Mouse (Mus musculus): Measurements from ENCODE around the gene Ogfod2. TPM values are rescaled to one million over a fixed set of nuclear protein-coding genes. Genes with fewer than 3 reads are reported as not detected.

The Ogfod2 gene
- polyA plus RNA-seq, 1 experiment = 15.2 TPM

GRCm38 (mm10) chr5:124084588-124085173 is 27.4 kb upstream of the Ogfod2 start:
- TF ChIP-seq POLR2A (IDR thresholded peaks at IDR 0.05; ENCODE audit: insufficient read length, low read depth) = no peak
- TF ChIP-seq REST (IDR thresholded peaks at IDR 0.05; ENCODE audit: insufficient read depth, insufficient read length) = no peak
- no peak for TF ChIP-seq MAX (IDR thresholded peaks at IDR 0.05; ENCODE audit: low read depth)
- no peak for TF ChIP-seq SRF (IDR thresholded peaks at IDR 0.05; ENCODE audit: control insufficient read depth, insufficient read length, low read depth)
- TF ChIP-seq E2F4 (IDR thresholded peaks at IDR 0.05; ENCODE audit: insufficient read depth) = no peak
- TF ChIP-seq MYOD1 (IDR thresholded peaks at IDR 0.05; ENCODE audit: control insufficient read depth in 1 of 3, insufficient read length in 2 of 3, low read depth in 2 of 3) = no peak
- no peak for TF ChIP-seq POLR2AphosphoS2 (IDR thresholded peaks at IDR 0.05; ENCODE audit: insufficient read length, low read depth)
- no peak for TF ChIP-seq CEBPB (IDR thresholded peaks at IDR 0.05; ENCODE audit: insufficient read depth, poor library complexity, severe bottlenecking)
- TF ChIP-seq MYOG (IDR thresholded peaks at IDR 0.05; ENCODE audit: control insufficient read depth in 1 of 3, insufficient read depth in 1 of 3, insufficient read length in 2 of 3, low read depth in 2 of 3) = no peak
- TF ChIP-seq TCF3 (IDR thresholded peaks at IDR 0.05; ENCODE audit: insufficient read length, low read depth) = no peak
- TF ChIP-seq USF1 (IDR thresholded peaks at IDR 0.05; ENCODE audit: low read depth) = no peak
- TF ChIP-seq TCF12 (IDR thresholded peaks at IDR 0.05; ENCODE audit: insufficient read depth, poor library complexity, severe bottlenecking) = no peak
- H3K4me2 ChIP-seq (ENCODE audit: low read depth) = no peak overlapping the region
- no peaks in the 10 kb centered on the region for H3K36me3 ChIP-seq (ENCODE audit: control insufficient read depth, insufficient read depth)
- H3K27me3 ChIP-seq (ENCODE audit: control insufficient read depth, insufficient read depth, insufficient read length) = no peaks in the 10 kb centered on the region
- H3ac ChIP-seq (ENCODE audit: control insufficient read depth, insufficient read length) = no peak overlapping the region
- no peak overlapping the region for H3K4me3 ChIP-seq
- H3K79me2 ChIP-seq (ENCODE audit: control insufficient read depth, insufficient read depth) = no peaks in the 10 kb centered on the region

DNA sequence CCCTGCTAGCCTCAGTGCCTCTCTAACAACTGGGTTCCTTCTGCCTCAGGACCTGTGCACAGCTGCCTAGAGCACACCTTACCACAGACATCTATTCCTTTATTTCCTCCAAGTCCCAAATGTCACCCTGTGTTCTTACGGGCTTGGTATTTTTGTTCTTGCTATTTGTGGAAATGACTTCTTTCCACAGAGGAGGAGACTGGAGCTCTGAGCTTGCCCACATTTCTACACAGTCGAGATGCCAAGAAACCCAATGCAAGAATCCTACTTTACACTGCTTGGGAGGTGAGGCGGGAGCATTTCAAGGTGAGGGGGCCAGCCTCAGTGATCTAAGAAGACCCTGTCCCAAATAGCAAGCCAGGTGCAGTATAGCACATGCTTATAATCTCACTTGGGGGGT is 26.6 kb upstream of the Ogfod2 start:
- Histone ChIP-seq H3K36me3 (ENCODE audit: control insufficient read depth, insufficient read depth) (no peaks in the 10 kb centered on the region), H3K27me3 (ENCODE audit: control insufficient read depth, insufficient read depth, insufficient read length) (no peaks in the 10 kb centered on the region), H3ac (ENCODE audit: control insufficient read depth, insufficient read length) (no peak overlapping the region), H3K4me3 (no peak overlapping the region), H3K79me2 (ENCODE audit: control insufficient read depth, insufficient read depth) (no peaks in the 10 kb centered on the region), H3K4me2 (ENCODE audit: low read depth) (no peak overlapping the region)
- TF ChIP-seq MYOG (IDR thresholded peaks at IDR 0.05; ENCODE audit: control insufficient read depth in 1 of 3, insufficient read depth in 1 of 3, insufficient read length in 2 of 3, low read depth in 2 of 3) (no peak), POLR2AphosphoS2 (IDR thresholded peaks at IDR 0.05; ENCODE audit: insufficient read length, low read depth) (no peak), CEBPB (IDR thresholded peaks at IDR 0.05; ENCODE audit: insufficient read depth, poor library complexity, severe bottlenecking) (no peak), POLR2A (IDR thresholded peaks at IDR 0.05; ENCODE audit: insufficient read length, low read depth) (no peak), TCF12 (IDR thresholded peaks at IDR 0.05; ENCODE audit: insufficient read depth, poor library complexity, severe bottlenecking) (no peak), MAX (IDR thresholded peaks at IDR 0.05; ENCODE audit: low read depth) (no peak), TCF3 (IDR thresholded peaks at IDR 0.05; ENCODE audit: insufficient read length, low read depth) (no peak), REST (IDR thresholded peaks at IDR 0.05; ENCODE audit: insufficient read depth, insufficient read length) (no peak), SRF (IDR thresholded peaks at IDR 0.05; ENCODE audit: control insufficient read depth, insufficient read length, low read depth) (no peak), USF1 (IDR thresholded peaks at IDR 0.05; ENCODE audit: low read depth) (no peak), E2F4 (IDR thresholded peaks at IDR 0.05; ENCODE audit: insufficient read depth) (no peak), MYOD1 (IDR thresholded peaks at IDR 0.05; ENCODE audit: control insufficient read depth in 1 of 3, insufficient read length in 2 of 3, low read depth in 2 of 3) (no peak)

GRCm38 (mm10) chr5:124086876-124087275 is 25.2 kb upstream of the Ogfod2 start:
- TF ChIP-seq REST (IDR thresholded peaks at IDR 0.05; ENCODE audit: insufficient read depth, insufficient read length) (no peak), TCF3 (IDR thresholded peaks at IDR 0.05; ENCODE audit: insufficient read length, low read depth) (no peak), POLR2AphosphoS2 (IDR thresholded peaks at IDR 0.05; ENCODE audit: insufficient read length, low read depth) (no peak), CEBPB (IDR thresholded peaks at IDR 0.05; ENCODE audit: insufficient read depth, poor library complexity, severe bottlenecking) (no peak), MAX (IDR thresholded peaks at IDR 0.05; ENCODE audit: low read depth) (no peak), SRF (IDR thresholded peaks at IDR 0.05; ENCODE audit: control insufficient read depth, insufficient read length, low read depth) (no peak), TCF12 (IDR thresholded peaks at IDR 0.05; ENCODE audit: insufficient read depth, poor library complexity, severe bottlenecking) (no peak), USF1 (IDR thresholded peaks at IDR 0.05; ENCODE audit: low read depth) (no peak), MYOD1 (IDR thresholded peaks at IDR 0.05; ENCODE audit: control insufficient read depth in 1 of 3, insufficient read length in 2 of 3, low read depth in 2 of 3) (no peak), E2F4 (IDR thresholded peaks at IDR 0.05; ENCODE audit: insufficient read depth) (no peak), POLR2A (IDR thresholded peaks at IDR 0.05; ENCODE audit: insufficient read length, low read depth) (no peak), MYOG (IDR thresholded peaks at IDR 0.05; ENCODE audit: control insufficient read depth in 1 of 3, insufficient read depth in 1 of 3, insufficient read length in 2 of 3, low read depth in 2 of 3) (no peak)

DNA sequence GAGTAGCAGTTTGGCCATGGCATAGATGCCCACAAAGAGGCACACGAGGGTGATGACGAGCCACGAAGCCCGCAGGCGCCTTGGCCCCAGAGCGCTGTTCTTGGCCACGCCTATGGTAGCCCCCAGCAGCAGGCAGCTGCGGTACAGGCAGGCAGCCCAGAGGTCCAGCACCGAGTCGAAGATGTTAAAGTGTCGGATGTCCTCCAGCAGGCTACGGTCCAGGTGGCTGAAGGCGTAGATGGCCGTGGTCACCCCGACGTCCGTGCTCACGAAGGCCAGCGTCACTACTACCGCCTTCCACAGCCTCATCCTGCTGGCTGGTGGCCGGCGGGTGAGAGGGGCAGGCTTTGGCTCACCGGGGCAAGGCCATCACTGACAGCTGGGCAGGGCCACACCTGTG is 22.2 kb upstream of the Ogfod2 start:
- Histone ChIP-seq H3K27me3 (ENCODE audit: control insufficient read depth, insufficient read depth, insufficient read length) (no peaks in the 10 kb centered on the region), H3K36me3 (ENCODE audit: control insufficient read depth, insufficient read depth) (no peaks in the 10 kb centered on the region), H3K4me2 (ENCODE audit: low read depth) (no peak overlapping the region), H3ac (ENCODE audit: control insufficient read depth, insufficient read length) (no peak overlapping the region), H3K4me3 (no peak overlapping the region), H3K79me2 (ENCODE audit: control insufficient read depth, insufficient read depth) (no peaks in the 10 kb centered on the region)
- no peak for TF ChIP-seq MYOD1 (IDR thresholded peaks at IDR 0.05; ENCODE audit: control insufficient read depth in 1 of 3, insufficient read length in 2 of 3, low read depth in 2 of 3)
- no peak for TF ChIP-seq REST (IDR thresholded peaks at IDR 0.05; ENCODE audit: insufficient read depth, insufficient read length)
- no peak for TF ChIP-seq TCF3 (IDR thresholded peaks at IDR 0.05; ENCODE audit: insufficient read length, low read depth)

More at GRCm38 (mm10) chr5:124086876-124087275, 25.2 kb upstream of the Ogfod2 start:
- Histone ChIP-seq H3K4me2 (ENCODE audit: low read depth) (no peak overlapping the region), H3K27me3 (ENCODE audit: control insufficient read depth, insufficient read depth, insufficient read length) (no peaks in the 10 kb centered on the region), H3K79me2 (ENCODE audit: control insufficient read depth, insufficient read depth) (no peaks in the 10 kb centered on the region), H3K4me3 (no peak overlapping the region), H3K36me3 (ENCODE audit: control insufficient read depth, insufficient read depth) (no peaks in the 10 kb centered on the region), H3ac (ENCODE audit: control insufficient read depth, insufficient read length) (no peak overlapping the region)
